Mouse (Mus musculus): ENCODE data around the gene Olfr918. TPM values are rescaled to one million over a fixed set of nuclear protein-coding genes. Genes with fewer than 3 reads are reported as not detected.

Gene Olfr918
- polyA plus RNA-seq (2015; fragmentation: Nextera tagmentation; extraction: Ambion mirVana), result not detected in 2 replicates

DNA sequence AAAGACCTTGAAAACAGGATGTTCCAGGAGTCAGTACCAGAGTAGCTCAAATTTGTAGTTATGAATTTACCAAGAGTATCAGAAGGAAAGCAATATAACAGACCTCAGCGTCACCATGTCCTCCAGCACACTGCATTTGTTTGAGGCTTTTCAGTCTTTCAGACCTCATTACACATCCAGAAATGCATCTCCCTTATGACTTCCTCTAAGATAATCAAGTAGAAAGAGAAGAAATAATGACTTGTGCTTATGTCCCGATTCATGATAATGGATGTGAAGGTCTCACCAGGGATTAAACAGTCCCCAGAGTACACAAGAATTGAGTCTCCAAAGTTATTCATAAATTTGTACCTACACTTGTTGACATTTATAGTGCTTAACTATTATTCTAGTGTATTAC, at the start of gene Olfr918:
Gene Olfr918, minus strand, starts transcription at position 101 of the 400 bp plus-strand sequence.
- Histone ChIP-seq H3K27ac (replicated peaks) (no peak within 1 kb of the TSS), H3K9me3 (no peaks in the 10 kb centered on the region), H3K4me3 (no peak within 1 kb of the TSS), H3K27me3 (replicated peaks) (no peaks in the 10 kb centered on the region), H3K4me1 (no peaks in the 10 kb centered on the region), H3K36me3 (no peaks in the 10 kb centered on the region), H3K9ac (no peak within 1 kb of the TSS), H3K4me2 (no peak within 1 kb of the TSS)
- no peak for ATAC-seq (ENCODE audit: extremely low read depth, insufficient number of reproducible peaks, low FRiP score, low TSS enrichment)
- 77% methylated on average over 2 of the region's 2 CpGs for WGBS

- Histone ChIP-seq H3K36me3 (peaks cover 52% of the 10 kb centered on the region), H3K9me3 (no peaks in the 10 kb centered on the region), H3K4me2 (no peak overlapping the region), H3K4me1 (peaks cover 8% of the 10 kb centered on the region), H3K27me3 (replicated peaks) (no peaks in the 10 kb centered on the region), H3K4me3 (no peak overlapping the region), H3K27ac (replicated peaks) (no peak overlapping the region), H3K9ac (no peak overlapping the region)
- 87% methylated on average over 1 of the region's 1 CpGs for WGBS
- no peak for ATAC-seq (ENCODE audit: extremely low read depth, insufficient number of reproducible peaks, low FRiP score, low TSS enrichment)
Measured at GRCm38 (mm10) chr9:38724044-38724443, 49.6 kb upstream of the Olfr918 start.

DNA sequence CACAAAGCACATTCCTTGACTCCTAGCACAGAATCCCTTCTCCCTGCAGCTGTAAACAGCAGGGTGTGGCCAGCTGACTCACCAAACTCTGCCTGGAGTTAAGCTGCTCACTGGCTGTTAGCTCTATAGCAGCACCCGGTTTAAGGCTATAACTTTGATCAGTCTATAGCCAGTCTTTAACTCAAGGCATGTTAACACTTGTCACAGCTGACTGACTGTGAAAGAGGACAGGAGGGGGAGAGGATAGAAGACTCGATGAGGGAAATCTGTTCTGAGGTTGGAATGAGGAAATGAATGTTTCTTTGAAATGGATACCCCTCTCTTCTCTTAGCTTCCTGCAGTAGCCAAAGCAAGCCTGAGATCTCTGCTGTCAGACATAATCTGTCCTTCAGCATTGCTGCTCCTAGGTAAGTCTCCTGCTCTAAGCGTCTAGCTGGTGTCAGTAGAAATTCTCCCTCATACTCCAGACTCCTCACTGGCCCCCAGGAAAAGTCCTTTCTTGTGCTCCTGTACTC, 44.6 kb upstream of the Olfr918 start:
- Histone ChIP-seq H3K9me3 (no peaks in the 10 kb centered on the region), H3K4me2 (peak overlapping the region; percentile 85), H3K27ac (replicated peaks) (peak overlapping the region; percentile 84), H3K4me1 (peaks cover 13% of the 10 kb centered on the region), H3K36me3 (peaks cover 16% of the 10 kb centered on the region), H3K4me3 (peak overlapping the region; percentile 72), H3K9ac (peak overlapping the region; percentile 85), H3K27me3 (replicated peaks) (no peaks in the 10 kb centered on the region)
- no peak for ATAC-seq (ENCODE audit: extremely low read depth, insufficient number of reproducible peaks, low FRiP score, low TSS enrichment)
- 1% methylated on average over 3 of the region's 3 CpGs for WGBS

DNA sequence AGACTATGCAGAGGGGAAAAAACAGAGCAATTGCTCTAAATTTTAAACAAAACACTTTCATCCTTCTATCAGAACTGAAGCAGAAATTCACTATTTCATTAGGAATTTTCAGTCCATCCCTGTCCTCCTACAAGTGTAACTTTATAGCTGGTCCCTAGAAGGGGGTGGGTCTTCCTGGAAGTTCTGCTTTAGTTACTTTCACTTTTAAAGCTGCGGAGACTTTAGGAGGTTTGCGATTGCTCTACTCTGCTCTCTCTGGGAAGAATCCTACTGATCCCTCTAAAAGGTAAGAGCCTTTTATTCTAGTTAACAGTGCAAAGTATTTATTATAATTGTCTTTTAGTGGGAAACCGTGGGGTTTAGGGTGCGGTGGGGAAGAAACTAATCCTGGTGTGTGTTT, 43.7 kb upstream of the Olfr918 start, which contains the start of gene Vwa5a:
Gene Vwa5a, plus strand, starts transcription at position 167 of the 400 bp plus-strand sequence.
- H3K4me2 ChIP-seq, result peak within 1 kb of the TSS; percentile 85
- H3K4me1 ChIP-seq, result peaks cover 13% of the 10 kb centered on the region
- H3K9me3 ChIP-seq, result no peaks in the 10 kb centered on the region
- peaks cover 8% of the 10 kb centered on the region for H3K36me3 ChIP-seq
- H3K9ac ChIP-seq, result peak within 1 kb of the TSS; percentile 85
- no peak for ATAC-seq (ENCODE audit: extremely low read depth, insufficient number of reproducible peaks, low FRiP score, low TSS enrichment)
- no peaks in the 10 kb centered on the region for H3K27me3 ChIP-seq (replicated peaks)
- WGBS, result 2% methylated on average over 4 of the region's 4 CpGs
- peak within 1 kb of the TSS; percentile 72 for H3K4me3 ChIP-seq
- H3K27ac ChIP-seq (replicated peaks), result peak within 1 kb of the TSS; percentile 84

GRCm38 (mm10) chr9:38672887-38673286, 1.5 kb downstream of the Olfr918 start:
- WGBS, result 74% methylated on average over 2 of the region's 2 CpGs
- Histone ChIP-seq H3K4me1 (no peaks in the 10 kb centered on the region), H3K27ac (replicated peaks) (no peak overlapping the region), H3K9ac (no peak overlapping the region), H3K27me3 (replicated peaks) (no peaks in the 10 kb centered on the region), H3K36me3 (no peaks in the 10 kb centered on the region), H3K9me3 (no peaks in the 10 kb centered on the region), H3K4me2 (no peak overlapping the region), H3K4me3 (no peak overlapping the region)
- ATAC-seq (ENCODE audit: extremely low read depth, insufficient number of reproducible peaks, low FRiP score, low TSS enrichment), result no peak

- no peaks in the 10 kb centered on the region for H3K9me3 ChIP-seq
- H3K27ac ChIP-seq (replicated peaks), result no peak within 1 kb of the TSS
- no peaks in the 10 kb centered on the region for H3K27me3 ChIP-seq (replicated peaks)
- H3K4me3 ChIP-seq, result no peak within 1 kb of the TSS
- H3K4me2 ChIP-seq, result no peak within 1 kb of the TSS
- no peak for ATAC-seq (ENCODE audit: extremely low read depth, insufficient number of reproducible peaks, low FRiP score, low TSS enrichment)
- no peaks in the 10 kb centered on the region for H3K36me3 ChIP-seq
- no peaks in the 10 kb centered on the region for H3K4me1 ChIP-seq
- no peak within 1 kb of the TSS for H3K9ac ChIP-seq
- WGBS, result 70% methylated on average over 1 of the region's 1 CpGs
Measured at GRCm38 (mm10) chr9:38665742-38666141, 8.7 kb downstream of the Olfr918 start, which contains the start of gene Olfr917. Gene Olfr917 (minus strand): TSS chr9:38665842.

- WGBS, result 57% methylated on average over 1 of the region's 1 CpGs
- H3K4me2 ChIP-seq, result no peak within 1 kb of the TSS
Measured at GRCm38 (mm10) chr9:38659775-38660174, 14.6 kb downstream of the Olfr918 start, which contains the start of gene Olfr916. Gene Olfr916 (minus strand): TSS chr9:38659875.

GRCm38 (mm10) chr9:38632406-38632805, 42.0 kb downstream of the Olfr918 start:
- 68% methylated on average over 4 of the region's 4 CpGs for WGBS
- ATAC-seq (ENCODE audit: extremely low read depth, insufficient number of reproducible peaks, low FRiP score, low TSS enrichment), result no peak

More at GRCm38 (mm10) chr9:38659775-38660174, 14.6 kb downstream of the Olfr918 start, which contains the start of gene Olfr916:
- Histone ChIP-seq H3K27me3 (replicated peaks) (no peaks in the 10 kb centered on the region), H3K27ac (replicated peaks) (no peak within 1 kb of the TSS), H3K4me3 (no peak within 1 kb of the TSS), H3K9me3 (no peaks in the 10 kb centered on the region), H3K4me1 (no peaks in the 10 kb centered on the region), H3K9ac (no peak within 1 kb of the TSS), H3K36me3 (no peaks in the 10 kb centered on the region)
- no peak for ATAC-seq (ENCODE audit: extremely low read depth, insufficient number of reproducible peaks, low FRiP score, low TSS enrichment)

More at GRCm38 (mm10) chr9:38632406-38632805, 42.0 kb downstream of the Olfr918 start:
- no peaks in the 10 kb centered on the region for H3K27me3 ChIP-seq (replicated peaks)
- H3K4me3 ChIP-seq, result no peak overlapping the region
- no peaks in the 10 kb centered on the region for H3K36me3 ChIP-seq
- H3K4me2 ChIP-seq, result no peak overlapping the region
- no peak overlapping the region for H3K9ac ChIP-seq
- no peaks in the 10 kb centered on the region for H3K4me1 ChIP-seq
- no peak overlapping the region for H3K27ac ChIP-seq (replicated peaks)
- peaks cover 3% of the 10 kb centered on the region; the same call in 1 of the 2 replicates for H3K9me3 ChIP-seq

Other genes with a start within 250 kb of the Olfr918 start
- not detected in 2 replicates for gene Olfr901, start 245.1 kb downstream of the Olfr918 start, polyA plus RNA-seq (2015; fragmentation: Nextera tagmentation; extraction: Ambion mirVana)
- gene Olfr902, start 226.9 kb downstream of the Olfr918 start, polyA plus RNA-seq (2015; fragmentation: Nextera tagmentation; extraction: Ambion mirVana), result not detected in 2 replicates
- not detected in 2 replicates for gene Olfr904, start 211.5 kb downstream of the Olfr918 start, polyA plus RNA-seq (2015; fragmentation: Nextera tagmentation; extraction: Ambion mirVana)
- gene Olfr905, start 203.5 kb downstream of the Olfr918 start, polyA plus RNA-seq (2015; fragmentation: Nextera tagmentation; extraction: Ambion mirVana), result not detected in 2 replicates
- not detected in 2 replicates for gene Olfr906, start 187.5 kb downstream of the Olfr918 start, polyA plus RNA-seq (2015; fragmentation: Nextera tagmentation; extraction: Ambion mirVana)
- gene Olfr907, start 178.8 kb downstream of the Olfr918 start, polyA plus RNA-seq (2015; fragmentation: Nextera tagmentation; extraction: Ambion mirVana), result not detected in 2 replicates
- not detected in 2 replicates for gene Olfr911-ps1, start 153.0 kb downstream of the Olfr918 start, polyA plus RNA-seq (2015; fragmentation: Nextera tagmentation; extraction: Ambion mirVana)
- not detected in 2 replicates for gene Olfr910, start 136.8 kb downstream of the Olfr918 start, polyA plus RNA-seq (2015; fragmentation: Nextera tagmentation; extraction: Ambion mirVana)
- gene Olfr912, start 94.4 kb downstream of the Olfr918 start, polyA plus RNA-seq (2015; fragmentation: Nextera tagmentation; extraction: Ambion mirVana), result not detected in 2 replicates
- gene Olfr913, start 81.8 kb downstream of the Olfr918 start, polyA plus RNA-seq (2015; fragmentation: Nextera tagmentation; extraction: Ambion mirVana), result not detected in 2 replicates
- not detected in 2 replicates for gene Olfr914, start 69.5 kb downstream of the Olfr918 start, polyA plus RNA-seq (2015; fragmentation: Nextera tagmentation; extraction: Ambion mirVana)
- gene Olfr916, start 14.7 kb downstream of the Olfr918 start, polyA plus RNA-seq (2015; fragmentation: Nextera tagmentation; extraction: Ambion mirVana), result not detected in 2 replicates
- not detected in 2 replicates for gene Olfr917, start 8.8 kb downstream of the Olfr918 start, polyA plus RNA-seq (2015; fragmentation: Nextera tagmentation; extraction: Ambion mirVana)
- not detected in 2 replicates for gene Olfr919, start 29.1 kb upstream of the Olfr918 start, polyA plus RNA-seq (2015; fragmentation: Nextera tagmentation; extraction: Ambion mirVana)
- gene Vwa5a, start 43.7 kb upstream of the Olfr918 start, polyA plus RNA-seq (2015; fragmentation: Nextera tagmentation; extraction: Ambion mirVana), result 16.3 and 18.8 TPM in 2 replicates
- gene Olfr920, start 77.7 kb upstream of the Olfr918 start, polyA plus RNA-seq (2015; fragmentation: Nextera tagmentation; extraction: Ambion mirVana), result 0.07 TPM in 1 of 2 replicates, not detected in the other
- not detected in 2 replicates for gene Olfr921, start 98.5 kb upstream of the Olfr918 start, polyA plus RNA-seq (2015; fragmentation: Nextera tagmentation; extraction: Ambion mirVana)
- gene Olfr922, start 140.0 kb upstream of the Olfr918 start, polyA plus RNA-seq (2015; fragmentation: Nextera tagmentation; extraction: Ambion mirVana), result not detected in 2 replicates
- not detected in 2 replicates for gene Olfr923, start 151.9 kb upstream of the Olfr918 start, polyA plus RNA-seq (2015; fragmentation: Nextera tagmentation; extraction: Ambion mirVana)
- not detected in 2 replicates for gene Olfr924, start 169.8 kb upstream of the Olfr918 start, polyA plus RNA-seq (2015; fragmentation: Nextera tagmentation; extraction: Ambion mirVana)
- gene Olfr26, start 180.5 kb upstream of the Olfr918 start, polyA plus RNA-seq (2015; fragmentation: Nextera tagmentation; extraction: Ambion mirVana), result not detected in 2 replicates
- gene Olfr926, start 202.5 kb upstream of the Olfr918 start, polyA plus RNA-seq (2015; fragmentation: Nextera tagmentation; extraction: Ambion mirVana), result not detected in 2 replicates